Mouse (Mus musculus): ENCODE measurements at regions not wholly inside any gene's neighbourhood (a gene's known extent, or its start where the extent isn't known, plus 50 kb on each side); places are given as distances from the start of the nearest gene placed in this dataset.

DNA sequence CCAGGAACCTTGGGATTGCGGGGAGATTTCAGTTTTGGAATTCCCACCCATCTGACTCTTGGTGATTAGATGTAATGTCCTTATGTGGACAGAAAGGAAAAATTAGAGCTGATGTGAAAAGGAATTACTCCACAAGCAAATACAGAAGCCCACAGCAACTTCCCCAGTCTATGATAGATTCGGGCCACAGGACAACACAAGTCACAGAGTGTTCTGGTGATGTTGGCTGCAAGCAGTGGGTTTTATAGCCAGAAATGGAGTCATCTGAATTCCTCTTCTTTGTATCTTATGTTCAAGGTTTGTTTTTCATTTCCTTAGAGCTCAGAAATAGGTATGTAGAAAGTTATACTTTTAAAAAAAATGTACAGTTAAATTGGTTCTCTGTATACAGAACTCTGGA, 56.8 kb upstream of the Gm5148 start:
- DNase-seq (ENCODE audit: extremely low spot score): no peak

DNA sequence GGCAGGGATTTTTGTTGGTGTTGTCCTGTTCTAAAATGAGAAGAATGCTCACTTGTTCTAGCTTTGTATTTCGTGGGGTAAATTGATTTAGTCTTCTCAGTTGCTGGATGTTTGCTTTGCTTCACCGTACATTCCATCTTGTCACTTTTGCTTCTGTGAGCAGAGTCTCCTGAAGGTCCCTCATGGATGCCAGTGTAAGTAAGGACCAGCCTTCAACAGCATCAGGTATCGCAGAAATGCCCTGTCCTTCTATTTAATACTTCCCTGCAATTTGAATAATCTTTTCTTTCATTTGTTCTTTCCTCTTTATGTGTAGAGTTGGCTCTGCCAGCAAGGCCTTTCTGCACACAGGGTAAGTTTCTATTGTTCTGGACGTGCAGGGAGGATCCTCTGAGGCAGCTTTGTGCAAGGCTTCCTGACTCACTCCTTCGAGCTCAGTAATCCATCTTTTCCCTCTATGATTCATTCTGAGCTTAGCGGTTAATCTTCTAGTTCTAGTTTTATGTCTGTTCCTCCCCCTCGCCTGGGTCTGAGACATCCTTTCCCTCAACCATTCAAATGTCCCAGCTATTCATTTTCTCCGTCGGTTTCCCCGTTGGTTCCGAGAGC, 55.7 kb upstream of the Gm5148 start:
- DNase-seq (ENCODE audit: extremely low spot score): no peak

DNA sequence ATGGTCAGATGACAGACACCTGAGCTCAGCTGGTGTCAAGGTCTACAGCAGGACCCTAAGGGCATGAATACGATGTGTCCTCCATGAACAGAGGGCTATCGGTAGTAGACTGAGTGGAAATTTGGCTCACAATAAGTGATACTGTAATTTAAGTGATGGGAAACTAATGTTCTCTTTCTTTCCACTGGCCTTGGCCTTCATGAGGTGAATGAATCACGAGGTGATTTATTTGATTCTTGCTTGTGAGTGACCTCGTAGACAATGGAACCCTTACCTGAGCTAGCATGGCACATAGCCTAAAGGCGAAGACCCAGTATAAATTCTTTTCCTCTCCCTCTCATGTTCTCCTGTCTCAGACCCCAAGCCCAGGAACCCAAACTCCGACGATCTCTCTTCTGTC, 54.1 kb upstream of the Gm5148 start:
- no peak for DNase-seq (ENCODE audit: extremely low spot score)

DNA sequence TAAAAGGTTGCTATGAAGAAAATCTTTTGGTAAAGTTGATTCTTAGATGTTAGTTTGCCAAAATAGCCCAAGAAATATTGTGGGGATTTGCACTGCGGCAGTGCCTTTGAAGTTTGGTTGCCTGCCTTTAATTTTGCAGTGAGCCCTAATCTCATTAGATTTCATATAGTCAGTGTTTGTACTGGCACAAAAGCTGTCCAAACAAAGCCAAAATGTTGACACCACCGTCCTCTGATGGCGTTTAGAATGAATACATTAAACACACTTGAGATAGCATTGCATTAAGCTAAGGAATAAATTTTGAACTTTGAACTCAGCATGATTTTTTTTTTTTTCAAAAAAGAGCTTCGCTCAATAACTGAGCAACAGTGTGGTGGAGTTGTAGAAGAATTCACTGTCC, 51.9 kb upstream of the Gm5148 start:
- no peak for DNase-seq (ENCODE audit: extremely low spot score)

Measured in embryo, embryonic 9.5 days (tissue).